Mouse (Mus musculus) T-helper 17 cell (primary cell): ENCODE data around the gene Ranbp1.
"Not testable (repeated sequence)": the region's sequence is repeated elsewhere in the genome, so short reads cannot be mapped to it uniquely, and the experiment has no call there.

Source experiments
- in situ Hi-C, 2 experiments: fragments of 300-600 bp; cut with MboI, MseI; formaldehyde crosslinking; loops; 1 replicate in 1 of 2; 2 replicates in 1 of 2; pipeline ENCODE4 v1.15.1; 2025; ENCODE audit warnings: high pct_unique_total_duplicates in 2 of 2

Ranbp1 gene

DNA sequence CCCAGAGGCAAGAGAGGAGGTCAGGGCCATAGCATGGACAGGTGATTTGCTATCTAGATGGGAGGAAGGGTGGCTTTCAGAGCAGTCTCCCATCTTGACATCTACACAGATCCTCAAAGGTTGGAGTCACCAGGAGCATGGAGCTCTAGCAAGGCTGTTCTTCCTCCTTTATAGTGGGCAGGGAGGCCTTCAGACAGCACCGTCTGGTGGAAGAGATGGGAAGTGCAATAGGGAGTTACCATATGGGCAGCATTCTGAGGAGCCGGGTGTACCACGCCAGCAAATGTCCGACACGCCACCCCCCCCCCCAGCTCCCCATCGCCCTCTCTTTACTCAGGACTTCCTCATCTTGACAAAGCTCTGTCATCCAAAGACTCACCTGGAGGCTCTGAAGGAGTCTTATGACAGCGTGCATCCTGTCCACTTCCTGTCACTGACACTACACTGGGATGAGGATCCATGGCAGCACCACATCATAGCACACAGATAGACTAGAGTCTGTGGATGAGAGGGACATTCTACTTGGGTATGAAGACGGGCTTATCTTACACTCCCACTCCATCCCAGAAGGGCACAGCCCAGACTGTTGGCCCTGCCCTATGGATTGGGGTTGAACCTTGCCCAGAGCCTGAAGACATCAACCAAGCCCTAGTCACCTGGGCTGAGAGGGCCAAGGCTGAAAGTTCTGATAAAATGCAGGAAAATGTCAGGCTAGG is 37.7 kb downstream of the Ranbp1 start:
- in situ Hi-C loops: loop anchor here (5.0 kb wide), 2 partner anchors 39 to 94 kb away; no protein-coding TSS in a partner anchor

GRCm38 (mm10) chr16:18203430-18204091 is 45.0 kb downstream of the Ranbp1 start:
- in situ Hi-C loops: no loop called here

DNA sequence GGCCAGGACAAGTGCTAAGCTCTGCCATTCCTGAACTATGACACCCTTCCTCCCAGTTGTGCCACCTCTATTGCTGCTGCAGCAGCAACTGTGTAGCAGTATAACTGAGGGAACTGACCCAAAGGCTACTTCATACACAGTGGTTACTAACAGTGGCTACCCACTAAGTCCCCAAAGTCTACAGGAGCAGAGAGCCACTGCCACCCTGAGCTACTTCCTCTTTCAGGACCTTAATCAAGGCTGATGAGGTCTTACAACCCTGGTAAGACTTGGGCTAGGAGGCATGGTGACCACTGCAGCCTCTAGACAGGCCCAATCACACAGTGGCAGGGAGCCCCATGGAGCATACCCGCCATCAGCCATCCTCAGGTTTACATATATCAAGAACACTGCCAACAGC is 46.5 kb downstream of the Ranbp1 start:
- in situ Hi-C loops: no loop called here

DNA sequence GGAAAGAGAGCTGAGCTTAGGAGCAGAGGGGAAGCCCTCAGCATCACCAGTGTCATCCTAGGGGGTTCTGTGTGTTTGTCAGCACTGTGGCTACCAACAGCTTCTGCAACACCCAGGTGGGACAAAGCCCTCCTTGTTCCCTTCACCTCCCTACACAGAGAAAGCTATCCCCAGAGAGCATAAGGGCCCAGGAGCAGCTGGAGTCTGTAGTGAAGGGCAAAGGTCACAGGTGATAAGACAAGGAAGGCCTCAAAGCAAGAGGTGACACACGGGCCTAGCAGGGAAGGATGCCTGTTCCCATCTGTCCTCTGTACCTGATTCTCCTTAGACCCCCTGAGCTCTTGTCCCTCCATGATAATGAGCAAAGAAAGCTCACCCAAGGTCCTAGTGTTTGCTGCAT is 46.9 kb downstream of the Ranbp1 start:
- in situ Hi-C loops: no loop called here

DNA sequence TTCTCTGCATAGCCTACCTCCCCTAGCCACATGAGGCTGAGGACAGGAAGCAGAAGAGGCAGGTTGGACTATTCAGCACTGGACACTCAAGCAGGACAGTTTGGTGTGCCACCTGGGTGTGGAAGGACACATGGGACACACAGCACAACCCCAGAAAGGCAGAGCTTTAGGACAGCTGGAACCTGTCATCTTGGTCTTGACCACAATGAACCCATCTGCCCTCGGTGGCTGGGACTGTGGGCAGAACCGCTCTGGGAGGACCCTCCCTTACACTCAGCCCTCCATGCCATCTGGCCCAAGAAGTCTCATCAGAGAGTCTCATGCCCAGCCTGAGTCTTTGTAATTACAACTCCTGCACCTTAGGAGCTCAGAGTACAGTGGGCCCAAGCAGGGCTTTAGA is 48.5 kb downstream of the Ranbp1 start:
- in situ Hi-C loops: no loop called here

DNA sequence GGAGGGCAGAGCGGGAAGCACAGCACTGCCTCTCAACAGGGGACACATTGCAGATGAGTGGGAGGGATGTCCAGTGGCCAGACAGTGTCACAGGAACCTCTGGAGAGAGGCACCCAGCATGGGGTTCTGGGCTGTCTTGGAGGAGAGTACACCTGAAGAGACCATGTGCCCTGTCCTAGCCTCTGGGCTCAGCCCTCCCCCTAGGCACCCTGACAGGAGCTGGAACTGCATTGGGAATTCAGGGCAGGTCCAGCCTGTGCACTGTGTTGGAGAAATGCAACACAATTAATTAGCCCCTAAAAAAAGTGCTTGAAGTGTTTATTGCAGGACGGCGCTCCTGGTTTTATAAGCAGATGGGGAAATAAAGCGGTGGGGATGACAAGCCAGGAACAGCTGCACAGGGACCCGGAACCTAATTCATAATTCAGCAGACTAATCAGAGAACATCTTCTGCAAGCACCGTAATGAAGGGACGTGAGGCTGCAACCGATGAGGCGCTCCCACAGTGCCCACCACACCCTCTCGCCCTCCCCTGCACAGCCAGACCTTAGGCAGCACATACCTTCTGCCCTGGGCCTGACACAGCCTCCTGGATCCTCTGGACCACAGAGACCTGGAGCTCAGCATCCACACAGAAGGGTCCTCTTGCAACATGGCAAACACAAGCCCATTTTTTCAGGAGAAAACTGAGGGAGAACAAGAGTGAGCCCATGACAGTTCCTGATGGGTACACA is 50.0 kb downstream of the Ranbp1 start:
- in situ Hi-C loops: no loop called here

GRCm38 (mm10) chr16:18197881-18198280 is 50.7 kb downstream of the Ranbp1 start:
- in situ Hi-C loops: no loop called here

GRCm38 (mm10) chr16:18195561-18195960 is 53.0 kb downstream of the Ranbp1 start:
- in situ Hi-C loops: not testable (repeated sequence)

DNA sequence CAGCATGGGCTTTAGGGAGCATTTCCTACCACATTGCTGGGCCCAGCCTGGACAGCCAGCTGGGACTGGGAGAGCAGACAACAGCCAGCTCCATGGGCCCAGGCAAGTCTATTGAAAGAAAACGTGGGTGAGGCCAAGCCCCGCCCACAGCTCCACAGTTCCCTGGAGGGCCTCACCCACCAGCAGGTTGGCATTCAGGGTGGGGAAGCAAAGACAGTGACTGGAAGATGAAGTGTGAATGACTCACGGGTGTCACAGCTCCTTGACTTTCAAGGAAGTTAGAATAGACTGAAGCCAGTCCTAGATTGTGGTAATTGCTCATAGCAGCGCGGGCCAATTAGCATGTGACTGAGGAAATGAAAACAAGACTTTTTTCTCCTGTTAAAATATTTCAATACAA is 53.5 kb downstream of the Ranbp1 start:
- in situ Hi-C loops: no loop called here

- in situ Hi-C loops: no loop called here
Observed at GRCm38 (mm10) chr16:18194208-18194985, 54.1 kb downstream of the Ranbp1 start.

DNA sequence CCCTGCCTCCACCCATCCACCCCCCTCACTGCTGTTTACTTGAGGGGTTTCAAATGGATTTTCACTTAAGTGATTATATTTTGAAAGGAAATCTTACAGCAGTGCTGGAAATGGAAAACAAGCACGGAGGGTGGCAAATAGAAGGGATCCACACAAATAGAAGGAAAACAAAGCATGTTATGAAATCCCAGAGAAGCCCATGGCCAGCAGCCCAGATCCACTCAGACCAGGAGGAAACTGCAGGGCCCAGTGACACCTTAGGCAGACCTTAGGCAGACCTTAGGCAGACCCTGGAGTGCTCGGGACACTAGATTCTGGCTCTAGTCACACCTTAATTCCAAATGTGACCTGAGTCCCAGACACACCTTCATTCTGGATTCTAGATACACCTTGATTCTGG is 57.5 kb downstream of the Ranbp1 start:
- in situ Hi-C loops: no loop called here
